Mouse (Mus musculus) leukemia stem cell, adult 10-12 weeks (primary cell): ENCODE measurements around the gene Armh4. TPM values are rescaled to one million over a fixed set of nuclear protein-coding genes. Genes with fewer than 3 reads are reported as not detected.

Source experiments
- polyA plus RNA-seq: library from polyadenylated mRNA; stranded (reverse); fragments of >175 nt; gene quantifications from 2 replicates; pipeline ENCODE4 v1.2.3, GENCODE M21; 2012; ENCODE audit warnings: low replicate concordance

Gene Armh4
- 0.03 TPM in 1 of 2 replicates, not detected in the other for polyA plus RNA-seq

DNA sequence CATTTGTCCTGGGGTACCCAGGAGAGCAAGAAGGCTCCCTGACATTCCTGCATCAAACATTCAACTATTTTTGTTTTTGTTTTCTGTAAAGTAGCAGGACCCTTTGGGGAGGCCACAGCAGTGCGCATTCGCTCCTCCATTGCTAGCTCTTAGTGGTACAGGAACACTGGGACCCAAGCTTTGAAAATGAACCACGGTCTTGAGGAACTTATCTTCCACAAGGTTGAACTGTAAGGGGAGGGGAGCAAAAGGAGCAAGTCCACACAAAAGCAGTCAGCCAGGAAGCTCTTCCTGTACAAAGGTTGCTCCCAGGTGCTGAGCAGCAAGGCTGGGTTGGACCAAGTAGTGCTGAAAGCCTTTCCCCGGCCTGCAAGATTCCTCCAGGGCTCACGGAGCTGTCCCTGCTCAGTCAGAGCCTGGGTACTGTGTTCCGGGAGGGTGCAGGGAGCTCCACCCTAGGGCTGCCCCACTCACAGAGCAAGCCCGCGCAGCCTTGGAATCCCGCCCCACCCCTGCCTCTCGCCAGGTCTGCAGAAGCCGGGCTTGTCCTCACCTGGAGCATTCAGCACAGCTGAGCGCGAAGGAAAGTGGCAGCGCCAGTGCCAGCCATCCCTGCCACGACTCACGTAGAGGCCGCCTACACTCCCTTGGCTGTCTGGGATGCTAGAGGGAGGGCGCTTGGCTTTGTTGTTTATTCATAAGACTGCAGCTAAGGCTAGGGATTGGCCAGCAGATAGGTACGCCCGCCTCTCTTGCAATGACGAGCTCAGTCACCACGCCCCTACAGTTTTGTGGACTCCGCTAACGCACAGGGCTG is at the start of gene Armh4:
Gene Armh4 (minus strand): TSS at position 669 of the 817 bp plus-strand sequence.

Other genes starting within 250 kb of the Armh4 start
- gene Olfr722, start 118.6 kb upstream of the Armh4 start, polyA plus RNA-seq = not detected in 2 replicates
- gene Olfr723, start 148.4 kb upstream of the Armh4 start, polyA plus RNA-seq = not detected in 2 replicates
- gene Olfr724, start 179.9 kb upstream of the Armh4 start, polyA plus RNA-seq = not detected in 2 replicates